Mouse (Mus musculus) left cerebral cortex, postnatal 14 days (tissue): ENCODE data around the gene Smg9. TPM values are rescaled to one million over a fixed set of nuclear protein-coding genes. Genes with fewer than 3 reads are reported as not detected.
A peak's percentile ranks its signal among the peaks of the same experiment; 100 is the strongest.

Experiments
- DNase-seq, 2 experiments: peaks; one replicate each; pipeline ENCODE4 v3.0.0; 2021 to 2022; ENCODE audit warnings: low spot score in 2 of 2, mixed read lengths in 1 of 2
- intact Hi-C: fragments of 180-260 bp; cut with DNase I; formaldehyde crosslinking; loops from one replicate; pipeline ENCODE4 v1.15.1; 2025
- long read RNA-seq, 2 experiments: library from polyadenylated mRNA; stranded (forward); transcript quantifications; one replicate each; pipeline ENCODE4 v2.0.0; 2021
- total RNA-seq, 2 experiments: library from RNA; stranded (reverse); gene quantifications; 2 replicates each; pipeline ENCODE4 v1.2.3; 2021

Smg9 gene
- total RNA-seq = 10 to 100 TPM; 35.5 to 39.7 TPM
- long read RNA-seq, experiment 1, transcript Smg9-201 (14 exons, 2,242 nt) = major isoform, 10 of 26 reads
- long read RNA-seq, experiment 1, partial matches to known transcripts = 8 of 26 reads
- long read RNA-seq, experiment 1, other reads (novel, unspliced or antisense) = 8 of 26 reads
- long read RNA-seq, experiment 2, transcript Smg9-201 (14 exons, 2,242 nt) = major isoform, 11 of 21 reads
- long read RNA-seq, experiment 2, partial matches to known transcripts = 4 of 21 reads
- long read RNA-seq, experiment 2, other reads (novel, unspliced or antisense) = 5 of 21 reads

DNA sequence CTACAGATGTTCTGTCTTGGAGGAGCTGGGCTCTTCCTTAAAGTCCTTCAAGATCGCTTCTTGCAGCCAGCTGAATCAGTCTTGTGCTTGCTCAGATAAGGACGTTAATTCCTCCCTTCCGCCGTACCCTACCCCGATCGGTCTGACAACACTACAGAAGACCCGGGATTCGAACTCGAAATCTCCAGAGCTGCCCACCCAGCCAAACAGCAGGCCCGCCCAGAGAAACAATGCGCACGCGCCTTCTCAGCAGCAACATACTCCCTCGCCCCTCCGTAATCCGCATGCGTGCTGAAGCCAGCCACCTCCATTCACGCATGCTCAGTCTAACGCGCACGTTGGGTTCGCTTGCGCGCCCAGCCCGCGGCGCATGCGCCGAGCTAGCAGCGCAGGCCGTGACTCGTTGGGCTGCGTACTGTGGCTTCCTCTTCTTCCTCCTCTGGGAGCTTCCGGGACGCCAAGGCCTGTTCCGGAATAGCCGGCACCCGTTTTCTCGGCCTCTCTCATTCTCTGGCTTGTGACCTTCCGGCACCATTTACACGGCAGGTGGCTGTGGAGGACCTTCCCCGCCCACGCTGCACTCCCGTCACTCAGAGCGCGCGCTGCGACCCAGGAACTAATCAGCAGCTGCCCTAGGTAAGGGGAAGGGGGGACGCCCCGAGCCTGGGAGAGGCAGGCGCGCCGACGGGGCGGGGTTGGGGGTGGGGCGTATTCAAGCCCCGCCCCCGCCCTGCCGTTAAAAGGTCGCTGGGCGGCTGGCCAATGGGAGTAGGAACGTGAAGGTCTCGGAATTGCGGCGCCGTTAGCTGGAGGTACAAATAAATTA, at the start of gene Smg9:
Smg9 (plus strand) TSS at position 364 of the 826 bp plus-strand sequence.
- intact Hi-C loops = no loop called here
- peak; percentile 97 to 98 for DNase-seq

DNA sequence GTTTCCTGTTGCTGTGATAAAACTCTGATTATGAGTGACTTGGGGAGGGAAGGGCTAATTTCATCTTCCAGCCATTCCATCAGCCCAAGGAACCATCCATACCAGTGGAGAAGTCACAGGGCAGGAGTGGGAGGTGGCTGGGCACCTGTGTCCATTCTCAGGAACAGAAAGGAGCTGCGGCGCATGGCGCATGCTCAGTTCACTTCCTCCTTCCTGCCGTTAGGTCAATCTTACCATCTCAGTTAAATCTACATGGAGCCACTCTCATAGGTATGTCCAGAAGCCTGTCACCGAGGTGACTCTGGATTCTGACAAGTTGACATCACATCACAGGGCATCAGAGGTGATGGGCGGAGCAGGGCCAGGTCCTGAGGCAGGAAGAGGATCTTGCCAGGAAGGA, 43.8 kb upstream of the Smg9 start:
- no peak for DNase-seq
- intact Hi-C loops = no loop called here

DNA sequence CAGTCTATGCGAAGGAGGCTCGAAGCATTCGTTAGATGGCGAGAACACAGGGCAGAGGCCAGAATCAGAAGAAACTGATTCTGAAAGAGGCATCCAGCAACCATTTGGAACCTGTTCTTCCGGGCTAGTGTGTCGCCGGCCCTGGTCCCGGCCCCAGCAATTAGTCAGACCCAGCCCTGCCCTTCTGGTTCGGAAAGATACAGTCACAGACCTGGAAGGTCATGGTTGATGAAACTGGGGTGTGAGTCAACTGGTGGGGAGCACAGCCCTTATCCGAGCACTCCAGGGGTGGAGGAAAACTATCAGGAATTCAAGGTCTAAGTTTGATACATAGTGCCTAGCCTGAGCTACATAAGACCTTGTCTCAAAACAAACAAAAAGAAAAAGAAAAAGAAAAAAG, 43.3 kb upstream of the Smg9 start:
- DNase-seq = no peak
- intact Hi-C loops = no loop called here

DNA sequence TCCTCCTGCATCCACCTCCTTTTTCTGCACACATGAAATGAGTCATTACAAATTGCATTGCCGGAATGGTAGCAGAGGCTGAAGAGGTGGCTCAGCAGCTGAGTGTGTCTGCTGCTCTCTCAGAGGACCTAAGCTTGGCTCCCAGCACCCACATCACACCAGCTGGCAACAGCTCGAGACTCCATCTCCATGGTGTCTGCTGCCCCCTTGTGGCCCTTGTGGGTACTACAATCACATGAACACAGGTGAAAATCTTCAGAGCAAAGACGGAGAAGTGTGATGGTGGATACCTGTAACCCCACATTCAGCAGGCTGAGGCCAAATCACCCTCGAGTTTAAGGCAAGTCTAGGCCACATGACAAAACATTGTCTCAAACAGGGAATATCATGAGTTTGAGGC, 41.5 kb upstream of the Smg9 start:
- intact Hi-C loops = no loop called here
- no peak for DNase-seq

DNA sequence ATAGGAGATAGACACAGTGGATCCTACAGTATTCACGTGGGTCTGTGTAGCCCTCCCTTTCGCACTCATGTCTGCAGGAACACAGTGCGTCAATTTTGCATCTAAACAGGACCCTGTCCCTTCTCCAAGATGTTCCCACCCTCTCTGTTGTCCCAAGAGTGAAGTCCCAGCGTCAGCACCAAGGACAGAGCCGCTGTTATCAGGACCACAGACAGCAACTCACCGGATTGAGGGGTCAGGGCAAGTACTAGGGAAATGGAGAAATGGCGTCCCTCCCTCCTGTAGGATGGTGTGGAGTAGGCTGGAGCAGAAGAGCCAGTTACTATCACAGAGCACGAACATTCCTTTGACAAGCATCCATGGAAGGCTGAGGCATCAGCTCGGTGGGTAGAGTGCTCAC, 40.1 kb upstream of the Smg9 start:
- no peak for DNase-seq
- intact Hi-C loops = no loop called here

DNA sequence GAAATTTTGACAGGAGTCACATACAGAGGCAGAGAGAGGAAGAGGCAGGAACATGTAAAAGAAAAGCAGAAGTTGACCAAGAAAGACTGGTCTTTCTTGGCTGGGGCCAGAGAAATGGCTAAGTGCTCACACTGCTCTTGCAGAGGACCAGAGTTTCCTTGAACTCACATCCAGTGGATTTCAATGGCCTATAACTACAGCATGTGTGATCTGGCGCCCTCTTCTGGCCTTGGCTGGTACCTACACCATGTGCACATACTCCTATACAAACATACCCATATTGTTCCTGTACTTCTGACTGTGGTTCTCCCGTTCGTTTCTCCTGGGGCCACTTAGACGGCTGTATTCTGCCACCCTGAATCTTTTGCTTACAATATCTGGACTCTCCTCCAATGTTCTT, 38.4 kb upstream of the Smg9 start:
- intact Hi-C loops = no loop called here
- DNase-seq = no peak

DNA sequence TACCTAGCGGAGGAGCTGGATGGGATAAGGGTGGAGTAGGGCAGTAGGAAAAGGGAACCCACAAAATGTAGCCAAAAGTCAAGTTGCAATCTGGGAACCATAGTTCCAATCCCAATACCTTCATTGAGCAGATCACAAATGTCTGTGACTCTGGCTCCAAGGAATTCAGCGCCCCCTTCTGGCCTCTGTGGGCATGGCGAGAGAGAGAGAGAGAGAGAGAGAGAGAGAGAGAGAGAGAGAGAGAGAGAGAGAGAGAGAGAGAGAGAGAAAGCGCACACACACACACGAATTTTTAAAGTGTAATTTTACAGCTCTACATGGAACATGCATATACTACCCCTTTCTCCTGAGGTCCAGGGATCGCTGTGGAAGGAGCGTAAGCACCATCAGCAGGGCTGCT, 36.2 kb upstream of the Smg9 start:
- peak; percentile 60 to 63 for DNase-seq
- intact Hi-C loops = no loop called here

DNA sequence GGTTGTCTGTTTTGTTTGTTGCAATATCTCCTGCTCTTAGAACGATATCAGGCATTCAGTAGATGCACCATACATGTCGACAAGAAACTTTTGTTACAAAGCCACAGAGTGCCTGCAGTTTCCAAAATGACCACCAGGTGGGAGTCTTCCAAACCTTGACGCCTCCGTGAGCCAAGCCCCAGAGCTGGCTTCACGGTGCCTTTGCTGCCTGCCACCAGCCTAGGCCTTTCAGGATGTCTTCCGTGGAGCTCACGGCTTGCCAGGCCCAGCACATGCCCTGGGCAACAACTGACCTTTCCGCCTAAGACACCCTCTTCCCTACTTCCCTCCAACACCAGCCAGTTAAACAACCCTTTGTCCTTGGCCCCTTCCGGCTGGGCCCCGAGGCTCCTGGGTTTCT, 34.6 kb upstream of the Smg9 start:
- intact Hi-C loops = loop anchor here (2.0 kb wide), 1 partner anchor 20 kb away; no protein-coding TSS in a partner anchor

DNA sequence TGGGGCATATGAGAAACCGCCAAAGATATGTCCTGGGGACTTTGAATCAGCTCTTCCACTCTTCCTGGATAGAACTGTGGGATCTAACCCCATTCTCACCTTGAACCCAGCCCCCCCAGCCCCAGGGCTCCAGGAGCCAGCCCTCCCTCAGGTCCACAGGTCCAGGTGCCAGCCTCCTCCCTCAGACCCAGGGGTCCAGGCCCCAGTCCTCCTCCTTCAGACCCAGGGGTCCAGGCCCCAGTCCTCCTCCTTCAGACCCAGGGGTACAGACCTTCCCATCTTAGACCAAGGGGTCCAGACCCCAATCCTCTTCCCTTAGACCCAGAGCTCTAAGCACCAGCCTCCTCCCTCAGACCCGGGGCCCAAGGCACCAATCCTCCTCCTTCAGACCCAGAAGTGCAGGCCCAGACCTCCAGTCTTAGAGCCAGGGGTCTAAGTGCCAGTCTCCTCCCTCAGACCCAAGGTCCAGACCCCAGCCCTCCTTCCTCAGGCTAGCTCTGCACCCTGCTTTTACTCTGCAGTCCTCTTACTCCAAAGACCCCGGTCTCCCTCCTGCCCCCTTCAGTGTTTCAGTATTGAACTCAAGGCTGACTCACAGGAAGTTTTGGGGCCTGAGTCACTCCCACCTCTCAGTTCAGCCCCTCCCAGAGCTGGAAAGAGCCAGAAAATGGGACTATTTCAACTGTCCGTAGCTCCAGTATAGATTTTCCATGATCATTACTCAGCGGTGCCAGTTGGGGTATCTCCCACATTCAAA, 34.0 kb upstream of the Smg9 start:
- intact Hi-C loops = loop anchor here (2.0 kb wide), 1 partner anchor 19 kb away; no protein-coding TSS in a partner anchor
- no peak for DNase-seq

More for the DNA sequence above, 34.6 kb upstream of the Smg9 start:
- peak; percentile 89 to 93 for DNase-seq

DNA sequence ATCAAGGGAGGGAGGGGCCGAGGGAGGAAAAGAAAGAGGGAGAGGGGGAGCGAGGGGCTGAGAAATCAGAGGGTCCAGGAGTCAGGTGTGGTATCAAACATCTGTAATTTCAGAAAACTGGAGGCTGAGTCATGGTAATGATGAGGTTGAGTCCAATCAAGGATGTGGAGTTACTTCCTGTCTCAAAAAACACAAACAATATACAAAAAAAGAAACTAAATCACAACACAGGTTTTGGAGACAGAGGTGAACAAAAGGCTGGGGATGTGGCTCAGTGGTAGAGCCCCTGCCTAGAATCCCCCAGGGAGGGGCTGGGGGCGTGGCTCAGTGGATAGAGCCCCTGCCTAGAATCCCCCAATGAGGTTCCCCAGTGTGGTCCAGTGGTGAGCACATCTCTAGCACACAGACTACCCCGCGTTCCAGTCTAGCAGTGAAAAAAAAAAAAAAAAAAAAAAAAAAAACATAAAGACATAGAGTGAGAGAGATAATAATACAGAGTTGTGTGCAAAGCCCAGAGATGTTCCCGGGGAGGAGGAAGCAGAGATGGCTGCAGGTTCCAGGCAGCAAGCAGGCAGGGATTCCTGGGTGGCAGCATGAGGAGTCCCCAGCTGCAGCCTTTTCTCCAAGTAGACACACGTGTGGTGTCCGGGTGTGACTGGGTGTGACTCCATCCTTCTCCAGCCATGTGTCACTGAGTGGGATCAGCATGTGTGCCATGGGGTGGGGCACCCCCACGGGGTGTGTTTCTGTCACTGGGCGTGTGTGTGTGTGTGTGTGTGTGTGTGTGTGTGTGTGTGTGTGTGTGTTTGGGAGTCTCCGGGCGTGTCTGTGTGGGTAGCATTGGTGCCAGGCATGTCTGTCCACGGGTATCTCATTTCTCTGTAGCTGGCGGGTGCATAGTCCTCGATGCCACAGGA, 32.4 kb upstream of the Smg9 start:
- DNase-seq = no peak
- intact Hi-C loops = no loop called here

DNA sequence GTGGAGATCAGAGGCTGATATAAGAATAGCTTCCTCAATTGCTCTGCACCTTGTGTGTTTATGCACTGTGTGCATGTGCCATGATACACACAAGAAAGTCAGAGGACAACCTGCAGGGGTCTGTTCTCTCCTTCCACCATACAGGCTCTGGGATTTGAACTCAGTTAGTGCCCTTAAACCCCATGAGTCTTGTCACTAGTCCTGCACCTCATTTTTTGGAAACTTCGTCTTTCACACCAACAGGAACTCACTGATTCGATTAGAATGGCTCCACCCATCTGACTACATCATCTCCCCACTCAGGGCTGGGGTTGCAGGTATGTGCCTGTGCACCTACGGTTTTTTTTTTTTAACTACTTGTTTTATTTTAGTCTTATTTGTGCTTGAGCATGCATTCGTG, 31.2 kb upstream of the Smg9 start:
- intact Hi-C loops = no loop called here
- no peak for DNase-seq

DNA sequence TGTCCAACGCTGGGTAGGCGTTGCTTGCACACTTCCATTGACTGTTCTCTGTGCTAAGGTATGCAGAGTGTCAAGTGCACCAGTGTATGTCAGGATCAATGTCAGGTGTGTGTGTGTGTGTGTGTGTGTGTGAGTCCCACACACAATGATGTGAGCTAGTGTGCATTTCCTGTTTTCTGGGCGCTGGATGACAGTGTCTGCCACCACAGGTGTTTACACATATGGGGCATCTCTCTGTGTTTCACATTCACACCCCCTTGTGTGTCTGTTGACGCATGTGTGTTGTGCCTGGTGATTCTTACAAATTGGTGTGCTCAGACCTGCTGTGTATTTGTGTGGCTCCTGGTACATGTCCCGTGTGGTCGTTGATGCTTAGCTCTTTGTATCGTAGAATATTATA, 30.5 kb upstream of the Smg9 start:
- intact Hi-C loops = no loop called here
- DNase-seq = no peak

DNA sequence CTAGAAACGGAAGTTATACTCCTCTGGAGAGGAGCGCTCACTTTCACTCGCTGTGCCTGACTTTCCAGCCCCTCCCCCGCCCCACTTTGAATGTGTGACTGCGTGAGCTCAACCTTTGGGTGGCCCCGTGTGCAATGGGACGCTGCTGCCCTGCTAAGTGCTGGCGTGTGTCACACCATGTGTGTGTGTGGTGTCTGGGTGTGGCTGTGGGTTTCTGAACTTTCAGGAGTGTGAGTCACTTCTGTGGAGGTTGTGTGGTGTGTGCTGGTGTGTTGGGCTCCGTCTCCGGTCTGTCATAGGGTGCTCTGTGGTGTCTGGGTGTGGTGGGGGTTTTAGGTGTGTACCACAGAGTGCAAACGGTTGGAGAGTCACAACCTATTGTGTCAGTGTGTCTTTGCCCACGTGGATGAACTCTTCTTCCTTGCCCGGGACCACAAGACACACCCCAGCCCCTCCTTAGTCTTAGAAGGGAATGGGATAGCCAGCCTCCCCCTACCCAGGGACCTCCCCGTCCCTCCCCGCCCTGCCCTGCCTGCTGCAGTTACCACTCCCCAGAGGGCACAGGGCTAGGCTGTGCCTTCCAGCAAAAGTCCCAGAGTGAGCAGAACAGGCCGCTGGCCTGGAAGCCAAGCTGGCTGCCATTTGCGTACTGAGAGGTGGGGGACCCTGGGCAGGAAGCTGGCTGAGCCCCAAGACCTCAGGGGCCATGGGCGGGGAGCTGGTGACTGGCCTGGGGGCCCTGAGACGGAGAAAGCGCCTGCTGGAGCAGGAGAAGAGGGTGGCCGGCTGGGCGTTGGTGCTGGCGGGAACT, 29.5 kb upstream of the Smg9 start, which contains the start of gene Kcnn4:
Kcnn4 (plus strand) TSS at position 533 of the 811 bp plus-strand sequence.
- no peak for DNase-seq

DNA sequence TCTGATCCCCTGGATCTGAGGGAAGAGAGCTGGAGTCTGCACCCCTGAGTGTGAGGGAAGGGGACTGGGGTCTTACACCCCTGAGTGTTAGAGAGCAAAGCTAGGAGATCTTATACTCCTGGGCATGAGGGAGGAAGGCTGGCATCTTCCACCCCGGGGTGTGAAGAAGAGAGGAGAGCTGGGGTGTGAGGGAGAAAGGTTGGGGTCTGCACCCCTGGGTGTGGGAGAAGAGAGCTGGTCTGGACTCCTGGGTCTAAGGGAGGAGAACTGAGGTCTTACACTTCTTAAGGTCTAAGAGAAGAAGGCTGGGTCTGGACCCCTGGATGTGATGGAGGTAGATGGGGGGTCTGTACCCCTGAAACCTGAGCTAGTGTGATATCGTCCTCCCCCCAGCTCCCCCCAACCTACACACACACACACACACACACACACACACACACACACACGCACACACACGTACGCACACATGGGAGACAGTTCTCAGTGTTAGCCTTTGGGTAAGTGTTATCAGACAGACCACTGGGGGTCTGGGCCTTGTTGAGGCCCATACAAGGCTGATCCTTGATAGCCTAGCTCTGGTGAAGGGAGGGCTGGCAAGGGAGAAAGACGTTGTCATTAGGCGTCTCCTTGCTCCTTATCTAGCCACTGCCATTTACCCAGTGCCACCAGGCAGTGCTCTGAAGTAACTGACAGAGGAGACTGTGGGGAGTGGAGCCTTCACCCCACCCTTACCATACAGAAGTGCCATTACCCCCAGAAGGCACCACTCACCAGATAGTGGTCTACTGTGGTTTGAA, 28.2 kb upstream of the Smg9 start:
- intact Hi-C loops = no loop called here
- no peak for DNase-seq

More for the DNA sequence above, 29.5 kb upstream of the Smg9 start, which contains the start of gene Kcnn4:
- intact Hi-C loops = no loop called here

DNA sequence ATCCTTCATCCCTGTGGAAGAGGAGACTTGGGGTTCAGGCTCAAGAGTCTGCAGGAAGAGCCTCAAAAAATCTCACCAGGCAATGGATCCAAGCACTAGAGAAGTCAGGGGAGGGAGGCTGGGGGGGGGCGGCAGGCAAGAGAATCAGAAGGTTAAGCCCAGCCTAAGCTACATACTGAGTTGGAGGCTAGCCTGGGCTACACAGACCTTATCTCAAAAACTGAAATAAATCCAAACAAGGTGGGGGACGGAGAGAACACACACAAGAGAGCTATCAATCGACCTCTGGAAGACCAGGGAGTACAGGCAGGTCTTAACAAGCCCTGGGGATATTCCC, 27.6 kb upstream of the Smg9 start:
- intact Hi-C loops = no loop called here
- no peak for DNase-seq

DNA sequence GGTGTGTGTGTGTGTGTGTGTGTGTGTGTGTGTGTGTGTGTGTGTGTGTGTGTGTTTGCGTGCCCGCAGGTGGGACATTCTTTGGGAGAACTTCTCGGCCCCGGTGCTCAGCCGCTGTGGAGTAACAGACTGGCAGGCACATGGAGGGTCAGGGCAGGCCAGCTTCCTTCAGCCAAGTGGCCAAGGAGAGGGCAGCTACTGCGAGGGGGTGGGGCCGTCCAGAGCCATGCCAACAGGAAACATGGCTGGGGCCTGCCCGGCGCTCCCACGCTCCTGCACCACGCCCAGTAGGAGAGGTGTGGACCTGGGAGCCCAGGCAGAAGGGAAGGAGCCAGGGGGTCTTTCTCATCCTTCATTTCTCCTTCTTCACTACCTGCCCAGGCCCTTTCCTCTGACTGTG, 27.1 kb upstream of the Smg9 start:
- intact Hi-C loops = no loop called here
- DNase-seq = no peak

DNA sequence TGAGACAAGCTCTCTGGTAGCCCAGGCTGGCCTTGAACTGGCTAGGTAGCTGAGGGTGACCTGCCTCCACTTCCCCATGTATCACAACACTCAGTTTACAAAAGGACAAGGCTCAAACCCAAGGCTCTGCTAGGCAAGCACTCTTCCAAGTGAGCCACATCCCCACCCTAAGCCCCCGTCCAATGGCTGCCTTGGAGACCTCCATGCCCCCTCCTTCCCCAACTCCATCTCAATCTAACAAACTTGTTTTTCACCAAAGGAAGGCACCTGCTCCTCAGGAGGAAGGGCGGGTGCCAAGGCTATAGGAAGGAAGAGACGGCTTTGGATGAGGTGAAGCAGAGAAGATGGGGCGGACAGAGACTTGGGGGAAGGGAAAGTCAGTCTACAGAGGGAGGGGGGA, 26.6 kb upstream of the Smg9 start:
- no peak for DNase-seq
- intact Hi-C loops = no loop called here
